Mouse (Mus musculus) hindbrain, embryonic 15.5 days (tissue): Measurements from ENCODE around the gene Pdzd3. TPM values are rescaled to one million over a fixed set of nuclear protein-coding genes. Genes with fewer than 3 reads are reported as not detected.

Experiments used
- ATAC-seq: fragments of 200-750 bp; cut with Nextera tagmentation; 2 replicates; pipeline ENCODE4 v1.8.0; 2017; ENCODE audit warnings: low read depth, moderate number of reproducible peaks, moderate TSS enrichment; ENCODE audit not compliant: low FRiP score
- H3K27ac ChIP-seq: fragments of 300-500 bp; sonication (generic); replicated peaks from 2 replicates; pipeline ENCODE4 v1.5.1; 2015; ENCODE audit warnings: mild to moderate bottlenecking, inconsistent platforms
- H3K27me3 ChIP-seq: fragments of 300-500 bp; sonication (generic); 2 replicates; pipeline ENCODE4 v1.6.1; 2015; ENCODE audit warnings: control low read depth, inconsistent platforms
- H3K36me3 ChIP-seq: fragments of 300-500 bp; sonication (generic); 2 replicates; pipeline ENCODE4 v1.6.1; 2015; ENCODE audit warnings: control low read depth, inconsistent platforms
- H3K4me1 ChIP-seq: fragments of 300-500 bp; sonication (generic); replicated peaks from 2 replicates; pipeline ENCODE4 v1.6.1; 2015; ENCODE audit warnings: control low read depth, inconsistent platforms
- H3K4me2 ChIP-seq: fragments of 300-500 bp; sonication (generic); 2 replicates; pipeline ENCODE4 v1.6.1; 2015; ENCODE audit warnings: moderate library complexity, mild to moderate bottlenecking, inconsistent platforms
- H3K4me3 ChIP-seq: fragments of 300-500 bp; sonication (generic); 2 replicates; pipeline ENCODE4 v1.5.1; 2015; ENCODE audit warnings: mild to moderate bottlenecking, inconsistent platforms
- H3K9ac ChIP-seq: fragments of 300-500 bp; sonication (generic); 2 replicates; pipeline ENCODE4 v1.6.1; 2015; ENCODE audit warnings: inconsistent platforms
- H3K9me3 ChIP-seq: fragments of 300-500 bp; sonication (generic); 2 replicates; pipeline ENCODE4 v1.6.1; 2016; ENCODE audit warnings: control low read depth, inconsistent platforms
- WGBS: fragments of 180-500 bp; shearing (Covaris S2); methylation state at CpG from one replicate; pipeline ENCODE4 v1.1.7; 2015; 5-methylcytosine and 5-hydroxymethylcytosine counted together
- polyA plus RNA-seq: library from polyadenylated mRNA; unstranded; fragments of >200 nt; fragmentation: Nextera tagmentation; extraction: Ambion mirVana; gene quantifications from 2 replicates; pipeline ENCODE4 v1.2.1, GENCODE M21; 2015

Gene Pdzd3
- polyA plus RNA-seq, 1 experiment from 2014 or later: 0.87 TPM

- WGBS: 4% methylated on average over 28 of the region's 28 CpGs
Measured at GRCm38 (mm10) chr9:44268027-44268360, 16.7 kb upstream of the Pdzd3 start.

GRCm38 (mm10) chr9:44267319-44268026, 16.2 kb upstream of the Pdzd3 start:
- Histone ChIP-seq H3K4me2 (peak overlapping the region; percentile 58), H3K4me1 (peaks cover 28% of the 10 kb centered on the region), H3K9ac (peak overlapping the region; percentile 43), H3K27me3 (no peaks in the 10 kb centered on the region), H3K4me3 (peak overlapping the region; percentile 36), H3K36me3 (no peaks in the 10 kb centered on the region), H3K27ac (peak overlapping the region; percentile 52), H3K9me3 (no peaks in the 10 kb centered on the region)
- ATAC-seq: no peak; the same call in 1 of the 2 replicates
- 6% methylated on average over 23 of the region's 23 CpGs for WGBS

More at GRCm38 (mm10) chr9:44268027-44268360, 16.7 kb upstream of the Pdzd3 start:
- Histone ChIP-seq H3K9ac (peak overlapping the region; percentile 43), H3K4me3 (peak overlapping the region; percentile 36), H3K4me2 (peak overlapping the region; percentile 58), H3K27ac (peak overlapping the region; percentile 52; the same call in 1 of the 2 replicates), H3K9me3 (no peaks in the 10 kb centered on the region), H3K27me3 (no peaks in the 10 kb centered on the region), H3K4me1 (peaks cover 28% of the 10 kb centered on the region), H3K36me3 (no peaks in the 10 kb centered on the region)
- peak; percentile 84 for ATAC-seq

GRCm38 (mm10) chr9:44266478-44267226, 15.4 kb upstream of the Pdzd3 start:
- Histone ChIP-seq H3K4me2 (0 out of 2 replicates have a peak overlapping the region, but pooled peaks have one; percentile 58), H3K27me3 (no peaks in the 10 kb centered on the region), H3K36me3 (no peaks in the 10 kb centered on the region), H3K4me1 (peaks cover 28% of the 10 kb centered on the region), H3K4me3 (no peak overlapping the region), H3K9me3 (no peaks in the 10 kb centered on the region), H3K9ac (no peak overlapping the region), H3K27ac (peak overlapping the region; percentile 52)
- 55% methylated on average over 8 of the region's 8 CpGs for whole genome bisulfite sequencing
- ATAC-seq: no peak

GRCm38 (mm10) chr9:44261388-44261787, 10.1 kb upstream of the Pdzd3 start:
- ATAC-seq: no peak
- Histone ChIP-seq H3K9me3 (no peaks in the 10 kb centered on the region), H3K9ac (no peak overlapping the region), H3K4me1 (peaks cover 9% of the 10 kb centered on the region; the same call in 1 of the 2 replicates), H3K36me3 (no peaks in the 10 kb centered on the region), H3K4me3 (no peak overlapping the region), H3K27me3 (no peaks in the 10 kb centered on the region), H3K4me2 (no peak overlapping the region), H3K27ac (no peak overlapping the region)
- 88% methylated on average over 14 of the region's 14 CpGs for WGBS

GRCm38 (mm10) chr9:44259014-44259413, 7.7 kb upstream of the Pdzd3 start:
- Histone ChIP-seq H3K4me1 (peaks cover 16% of the 10 kb centered on the region), H3K27ac (no peak overlapping the region), H3K4me3 (no peak overlapping the region), H3K27me3 (no peaks in the 10 kb centered on the region), H3K9me3 (no peaks in the 10 kb centered on the region), H3K9ac (no peak overlapping the region), H3K36me3 (no peaks in the 10 kb centered on the region), H3K4me2 (no peak overlapping the region)
- WGBS: 72% methylated on average over 10 of the region's 10 CpGs
- ATAC-seq: no peak

GRCm38 (mm10) chr9:44256213-44256612, 4.9 kb upstream of the Pdzd3 start:
- no peak for ATAC-seq
- Histone ChIP-seq H3K4me1 (peaks cover 25% of the 10 kb centered on the region), H3K4me3 (no peak overlapping the region), H3K9me3 (no peaks in the 10 kb centered on the region), H3K27ac (no peak overlapping the region), H3K36me3 (no peaks in the 10 kb centered on the region), H3K4me2 (no peak overlapping the region), H3K9ac (no peak overlapping the region), H3K27me3 (no peaks in the 10 kb centered on the region)
- 77% methylated on average over 8 of the region's 8 CpGs for WGBS

- Histone ChIP-seq H3K4me1 (peaks cover 30% of the 10 kb centered on the region), H3K4me2 (0 out of 2 replicates have a peak overlapping the region, but pooled peaks have one; percentile 2), H3K9ac (no peak overlapping the region), H3K27ac (peak overlapping the region; percentile 69), H3K36me3 (no peaks in the 10 kb centered on the region), H3K9me3 (no peaks in the 10 kb centered on the region), H3K27me3 (no peaks in the 10 kb centered on the region), H3K4me3 (no peak overlapping the region)
- 40% methylated on average over 6 of the region's 6 CpGs for WGBS
- ATAC-seq: 0 out of 2 replicates have a peak, but pooled peaks have one; percentile 27
Measured at GRCm38 (mm10) chr9:44255136-44255521, 3.9 kb upstream of the Pdzd3 start.

- Histone ChIP-seq H3K4me3 (no peak overlapping the region), H3K9me3 (no peaks in the 10 kb centered on the region), H3K4me1 (peaks cover 35% of the 10 kb centered on the region), H3K27me3 (no peaks in the 10 kb centered on the region), H3K9ac (no peak overlapping the region), H3K36me3 (no peaks in the 10 kb centered on the region), H3K4me2 (0 out of 2 replicates have a peak overlapping the region, but pooled peaks have one; percentile 2), H3K27ac (peak overlapping the region; percentile 69)
- peak; percentile 76; the same call in 1 of the 2 replicates for ATAC-seq
- whole genome bisulfite sequencing: 3% methylated on average over 5 of the region's 5 CpGs
Measured at GRCm38 (mm10) chr9:44254508-44255135, 3.4 kb upstream of the Pdzd3 start.

GRCm38 (mm10) chr9:44253441-44253840, 2.2 kb upstream of the Pdzd3 start:
- H3K4me2 ChIP-seq: no peak overlapping the region
- peaks cover 36% of the 10 kb centered on the region for H3K4me1 ChIP-seq
- no peaks in the 10 kb centered on the region for H3K9me3 ChIP-seq
- H3K27me3 ChIP-seq: no peaks in the 10 kb centered on the region
- H3K36me3 ChIP-seq: no peaks in the 10 kb centered on the region
- 73% methylated on average over 6 of the region's 6 CpGs for WGBS
- no peak overlapping the region for H3K4me3 ChIP-seq
- H3K9ac ChIP-seq: no peak overlapping the region
- H3K27ac ChIP-seq: no peak overlapping the region
- ATAC-seq: no peak

GRCm38 (mm10) chr9:44250445-44250844, 826 bp downstream of the Pdzd3 start:
- H3K36me3 ChIP-seq: no peaks in the 10 kb centered on the region
- no peak for ATAC-seq
- 32% methylated on average over 4 of the region's 4 CpGs for WGBS
- H3K9ac ChIP-seq: no peak overlapping the region
- no peak overlapping the region for H3K27ac ChIP-seq
- no peaks in the 10 kb centered on the region for H3K27me3 ChIP-seq
- no peaks in the 10 kb centered on the region for H3K9me3 ChIP-seq
- no peak overlapping the region for H3K4me2 ChIP-seq
- peaks cover 34% of the 10 kb centered on the region for H3K4me1 ChIP-seq
- no peak overlapping the region for H3K4me3 ChIP-seq

GRCm38 (mm10) chr9:44249181-44250146, 1.8 kb downstream of the Pdzd3 start:
- no peaks in the 10 kb centered on the region for H3K9me3 ChIP-seq
- 50% methylated on average over 26 of the region's 26 CpGs for WGBS
- no peak overlapping the region for H3K9ac ChIP-seq
- no peak overlapping the region for H3K4me2 ChIP-seq
- H3K27me3 ChIP-seq: no peaks in the 10 kb centered on the region
- H3K27ac ChIP-seq: no peak overlapping the region
- H3K36me3 ChIP-seq: no peaks in the 10 kb centered on the region
- peak; percentile 66; the same call in 1 of the 2 replicates for ATAC-seq
- H3K4me3 ChIP-seq: no peak overlapping the region
- peaks cover 24% of the 10 kb centered on the region for H3K4me1 ChIP-seq
